Mouse (Mus musculus): ENCODE results near the gene Krt80. TPM values are rescaled to one million over a fixed set of nuclear protein-coding genes. Genes with fewer than 3 reads are reported as not detected.

Krt80 gene
- polyA plus RNA-seq, 1 experiment from 2014 or later = 3.1 TPM

DNA sequence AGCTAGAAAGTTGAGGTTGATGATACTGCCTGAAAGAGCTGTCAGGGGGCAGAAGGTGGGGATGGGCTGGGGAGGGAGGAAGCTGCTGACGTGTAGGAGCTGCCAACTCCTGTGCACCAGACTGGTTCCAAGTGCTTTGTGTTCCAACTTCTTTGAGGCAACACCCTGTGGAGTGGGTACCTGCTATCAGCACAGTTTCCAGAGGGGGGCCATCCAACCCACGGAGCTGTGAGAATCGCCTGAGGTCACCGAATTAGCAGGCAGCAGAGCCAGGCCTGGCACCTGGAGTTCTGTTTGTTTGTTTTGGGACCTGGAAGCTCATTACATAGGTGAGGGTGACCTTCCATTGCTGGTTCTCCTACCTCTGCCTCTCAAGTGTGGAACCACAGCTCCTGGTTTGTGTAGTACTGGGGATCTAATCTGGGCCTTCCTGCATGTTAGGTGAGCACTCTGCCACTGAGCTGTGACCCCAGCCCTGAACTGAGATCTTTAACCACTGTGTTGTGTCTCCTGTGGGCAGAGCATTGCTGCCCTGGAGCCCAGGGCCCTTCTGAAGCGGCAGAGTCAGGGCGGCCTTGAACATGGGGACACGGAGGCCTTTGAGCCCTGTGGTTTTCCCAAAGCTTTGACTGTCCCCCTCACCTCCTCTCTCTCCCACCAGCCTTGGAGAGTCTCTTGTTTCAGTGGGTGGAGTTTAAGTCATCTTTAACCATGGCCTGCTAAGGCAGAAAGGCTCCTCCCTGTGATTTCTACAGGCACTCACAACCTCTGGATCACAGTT, 4.9 kb downstream of the Krt80 start:
- WGBS = 64% methylated on average over 7 of the region's 7 CpGs
- no peak overlapping the region for H3K27ac ChIP-seq

DNA sequence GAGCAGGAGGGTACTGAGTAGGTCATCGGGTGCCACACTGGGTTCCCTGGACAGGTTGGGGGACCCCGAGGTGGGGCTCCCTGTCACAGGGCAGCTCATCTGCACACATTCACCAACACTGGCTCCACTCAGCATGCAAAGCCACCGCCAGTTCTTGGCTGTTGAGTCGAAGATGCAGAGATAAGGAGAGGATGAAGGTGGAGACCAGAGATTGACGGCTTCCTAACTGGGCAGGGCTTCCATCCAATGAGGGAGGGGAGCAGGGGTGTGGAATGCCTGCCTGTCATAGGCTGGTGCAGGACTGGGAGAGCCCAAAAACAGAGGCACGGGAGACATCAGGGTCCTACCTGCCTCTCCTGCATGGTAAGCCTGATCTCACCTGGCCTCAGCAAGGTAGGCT, 5.5 kb downstream of the Krt80 start:
- no peak overlapping the region for H3K27ac ChIP-seq
- no peaks in the 10 kb centered on the region for H3K27me3 ChIP-seq
- WGBS = 61% methylated on average over 6 of the region's 6 CpGs
- no peak overlapping the region for H3K4me3 ChIP-seq
- no peaks in the 10 kb centered on the region for H3K36me3 ChIP-seq
- H3K9ac ChIP-seq = no peak overlapping the region
- no peaks in the 10 kb centered on the region for H3K9me3 ChIP-seq
- no peak for ATAC-seq (ENCODE audit: insufficient number of reproducible peaks, insufficient read depth, low FRiP score, low TSS enrichment, low read depth)
- H3K4me1 ChIP-seq = peaks cover 25% of the 10 kb centered on the region
- H3K4me2 ChIP-seq = no peak overlapping the region

More for the DNA sequence above, 4.9 kb downstream of the Krt80 start:
- ATAC-seq (ENCODE audit: insufficient number of reproducible peaks, insufficient read depth, low FRiP score, low TSS enrichment, low read depth) = no peak
- H3K36me3 ChIP-seq = no peaks in the 10 kb centered on the region
- no peak overlapping the region for H3K9ac ChIP-seq
- no peak overlapping the region for H3K4me2 ChIP-seq
- no peaks in the 10 kb centered on the region for H3K27me3 ChIP-seq
- no peak overlapping the region for H3K4me3 ChIP-seq
- peaks cover 31% of the 10 kb centered on the region for H3K4me1 ChIP-seq
- no peaks in the 10 kb centered on the region for H3K9me3 ChIP-seq

DNA sequence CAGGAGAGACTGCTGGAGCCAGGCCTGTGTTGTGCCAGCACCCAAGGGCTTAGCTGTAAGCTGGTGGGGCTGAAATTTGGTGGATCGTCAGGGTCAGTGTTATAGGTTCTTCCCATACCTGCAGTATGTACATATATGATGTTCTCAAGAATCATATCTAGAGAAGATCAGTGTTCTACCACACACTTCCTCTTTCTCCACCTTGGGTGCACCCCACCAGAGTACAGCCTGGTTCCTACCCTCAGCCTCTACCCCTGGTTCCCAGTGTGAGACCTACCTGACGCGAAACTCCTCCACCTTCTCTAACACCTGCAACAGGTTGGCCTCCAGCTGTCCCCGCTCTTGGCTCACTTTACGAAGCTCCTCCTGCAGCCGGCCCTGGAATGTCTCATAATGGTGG, 6.0 kb downstream of the Krt80 start:
- Histone ChIP-seq H3K27ac (no peak overlapping the region), H3K4me1 (peaks cover 20% of the 10 kb centered on the region), H3K9me3 (no peaks in the 10 kb centered on the region), H3K4me3 (no peak overlapping the region), H3K4me2 (no peak overlapping the region), H3K27me3 (no peaks in the 10 kb centered on the region), H3K36me3 (no peaks in the 10 kb centered on the region), H3K9ac (no peak overlapping the region)
- ATAC-seq (ENCODE audit: insufficient number of reproducible peaks, insufficient read depth, low FRiP score, low TSS enrichment, low read depth) = no peak
- WGBS = 78% methylated on average over 6 of the region's 6 CpGs

DNA sequence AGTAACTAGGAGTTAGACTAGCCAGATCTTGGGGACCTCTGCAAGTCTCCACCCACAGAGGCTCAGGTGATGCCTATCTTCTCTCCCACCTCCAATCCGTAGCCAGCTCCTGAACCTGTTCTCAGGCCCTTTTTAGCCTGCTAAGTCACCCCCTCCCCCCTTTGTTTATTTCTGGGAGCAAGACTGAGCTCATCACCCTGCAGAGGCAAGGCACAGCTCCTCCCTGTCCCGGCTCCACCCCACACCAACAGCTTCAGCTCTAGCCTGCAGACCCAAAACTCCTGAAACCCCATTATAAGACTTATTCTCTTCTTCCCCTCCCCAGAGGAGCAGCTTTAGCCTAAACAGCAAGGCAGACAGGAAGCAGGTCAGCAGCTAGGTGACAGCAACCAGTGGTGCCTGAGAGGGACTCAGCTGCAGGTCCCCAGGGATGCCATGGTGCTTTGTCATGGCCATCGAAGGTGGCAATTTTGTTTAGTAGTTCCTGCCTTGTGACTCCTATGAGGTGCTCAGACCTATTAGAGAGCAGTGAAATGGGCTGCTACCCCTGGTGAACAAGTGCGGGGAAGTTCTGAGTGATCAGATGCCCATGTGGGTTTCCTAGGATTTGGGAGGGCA, 7.5 kb downstream of the Krt80 start:
- no peak overlapping the region for H3K9ac ChIP-seq
- peak overlapping the region; percentile 33; the same call in 1 of the 2 replicates for H3K27ac ChIP-seq
- H3K36me3 ChIP-seq = no peaks in the 10 kb centered on the region
- H3K4me3 ChIP-seq = no peak overlapping the region
- no peak overlapping the region for H3K4me2 ChIP-seq
- peaks cover 17% of the 10 kb centered on the region for H3K4me1 ChIP-seq
- no peaks in the 10 kb centered on the region for H3K9me3 ChIP-seq
- peak; percentile 60; the same call in 1 of the 2 replicates for ATAC-seq (ENCODE audit: insufficient number of reproducible peaks, insufficient read depth, low FRiP score, low TSS enrichment, low read depth)
- WGBS = 62% methylated on average over 4 of the region's 4 CpGs
- H3K27me3 ChIP-seq = no peaks in the 10 kb centered on the region

DNA sequence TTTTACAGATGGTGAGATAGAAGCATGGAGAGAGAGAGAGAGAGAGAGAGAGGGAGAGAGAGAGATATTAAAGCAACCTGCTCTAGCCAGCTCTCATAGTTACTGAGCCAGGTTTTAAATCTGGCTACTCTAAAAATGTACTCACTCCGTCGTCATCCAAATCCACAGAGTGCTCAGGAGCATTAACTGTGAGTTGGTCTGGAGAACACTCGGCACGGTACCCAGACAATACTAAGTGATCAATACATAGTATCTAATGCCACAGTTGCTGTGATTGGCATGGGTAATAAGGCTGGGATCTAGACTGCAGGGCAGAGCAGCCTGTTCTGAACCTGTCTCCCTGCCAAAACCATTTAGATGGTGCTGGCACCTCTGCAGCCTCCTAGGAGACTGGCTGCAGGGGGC, 14.6 kb downstream of the Krt80 start:
- ATAC-seq (ENCODE audit: insufficient number of reproducible peaks, insufficient read depth, low FRiP score, low TSS enrichment, low read depth) = no peak
- no peak overlapping the region for H3K9ac ChIP-seq
- peaks cover 9% of the 10 kb centered on the region for H3K4me1 ChIP-seq
- H3K27me3 ChIP-seq = no peaks in the 10 kb centered on the region
- no peak overlapping the region for H3K4me3 ChIP-seq
- no peaks in the 10 kb centered on the region for H3K9me3 ChIP-seq
- WGBS = 78% methylated on average over 4 of the region's 4 CpGs
- no peak overlapping the region for H3K4me2 ChIP-seq
- no peak overlapping the region for H3K27ac ChIP-seq
- H3K36me3 ChIP-seq = no peaks in the 10 kb centered on the region

DNA sequence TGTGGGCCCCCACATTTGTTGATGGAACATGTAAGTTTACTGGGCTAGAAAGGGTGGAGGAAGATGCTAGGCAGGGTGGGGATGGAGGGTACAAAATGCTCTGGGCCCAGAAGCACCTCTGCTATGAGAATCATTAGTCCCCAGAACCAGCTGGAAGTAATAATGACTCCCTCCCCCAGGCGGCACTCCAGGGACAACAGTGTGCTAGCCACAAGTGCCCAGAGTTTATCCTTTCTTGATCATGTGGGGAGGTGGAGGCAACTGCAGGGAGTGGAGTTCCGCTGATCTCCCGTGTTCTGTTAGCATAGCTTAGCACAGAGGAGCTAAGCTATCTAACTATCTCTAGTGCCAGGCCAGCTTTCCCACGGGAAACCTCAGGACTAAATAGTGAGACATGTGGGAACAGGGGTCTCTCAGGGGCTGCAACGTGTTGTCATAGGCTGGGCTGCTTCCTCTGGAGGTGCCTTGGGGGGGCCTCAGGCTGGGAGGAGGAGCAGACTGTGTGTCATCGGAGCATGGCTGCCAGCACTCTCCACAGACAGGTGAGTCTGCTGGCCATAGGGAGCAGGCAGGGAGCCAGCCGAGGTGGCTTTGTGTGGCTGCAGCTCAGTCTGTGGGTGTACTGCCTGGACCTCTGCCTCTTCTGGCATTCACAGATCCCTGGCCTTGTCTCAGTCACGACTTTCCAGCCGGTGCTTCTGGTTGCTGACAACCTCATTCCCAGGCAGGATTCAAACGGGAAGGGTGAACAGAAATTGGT, 17.1 kb downstream of the Krt80 start:
- WGBS = 35% methylated on average over 10 of the region's 10 CpGs
- Histone ChIP-seq H3K36me3 (no peaks in the 10 kb centered on the region), H3K9ac (no peak overlapping the region), H3K27ac (no peak overlapping the region), H3K27me3 (no peaks in the 10 kb centered on the region), H3K9me3 (no peaks in the 10 kb centered on the region), H3K4me2 (no peak overlapping the region), H3K4me1 (peaks cover 9% of the 10 kb centered on the region), H3K4me3 (no peak overlapping the region)
- no peak for ATAC-seq (ENCODE audit: insufficient number of reproducible peaks, insufficient read depth, low FRiP score, low TSS enrichment, low read depth)

DNA sequence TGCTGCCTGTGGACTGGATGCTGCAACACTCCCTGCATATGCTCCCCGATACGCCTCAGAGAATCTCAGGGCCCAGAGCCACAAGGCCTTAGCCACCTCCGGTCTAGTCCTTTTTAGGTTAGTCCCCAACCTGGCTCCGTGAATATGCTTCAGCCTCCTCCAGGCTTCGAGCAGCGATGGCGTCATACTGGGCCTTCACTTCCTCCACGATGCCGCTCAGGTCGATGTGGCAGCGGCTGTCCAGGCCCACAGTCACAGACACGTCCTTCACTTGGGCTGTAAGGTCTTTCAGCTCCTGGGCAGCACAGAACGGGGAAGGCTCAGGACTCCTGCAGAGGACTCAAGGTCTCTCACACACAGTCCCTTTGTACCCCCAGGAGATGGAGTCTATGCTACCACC, 17.9 kb downstream of the Krt80 start:
- Histone ChIP-seq H3K27ac (no peak overlapping the region), H3K4me1 (peaks cover 9% of the 10 kb centered on the region), H3K9ac (no peak overlapping the region), H3K9me3 (no peaks in the 10 kb centered on the region), H3K4me3 (no peak overlapping the region), H3K4me2 (no peak overlapping the region), H3K27me3 (no peaks in the 10 kb centered on the region), H3K36me3 (no peaks in the 10 kb centered on the region)
- no peak for ATAC-seq (ENCODE audit: insufficient number of reproducible peaks, insufficient read depth, low FRiP score, low TSS enrichment, low read depth)
- 75% methylated on average over 13 of the region's 13 CpGs for WGBS

DNA sequence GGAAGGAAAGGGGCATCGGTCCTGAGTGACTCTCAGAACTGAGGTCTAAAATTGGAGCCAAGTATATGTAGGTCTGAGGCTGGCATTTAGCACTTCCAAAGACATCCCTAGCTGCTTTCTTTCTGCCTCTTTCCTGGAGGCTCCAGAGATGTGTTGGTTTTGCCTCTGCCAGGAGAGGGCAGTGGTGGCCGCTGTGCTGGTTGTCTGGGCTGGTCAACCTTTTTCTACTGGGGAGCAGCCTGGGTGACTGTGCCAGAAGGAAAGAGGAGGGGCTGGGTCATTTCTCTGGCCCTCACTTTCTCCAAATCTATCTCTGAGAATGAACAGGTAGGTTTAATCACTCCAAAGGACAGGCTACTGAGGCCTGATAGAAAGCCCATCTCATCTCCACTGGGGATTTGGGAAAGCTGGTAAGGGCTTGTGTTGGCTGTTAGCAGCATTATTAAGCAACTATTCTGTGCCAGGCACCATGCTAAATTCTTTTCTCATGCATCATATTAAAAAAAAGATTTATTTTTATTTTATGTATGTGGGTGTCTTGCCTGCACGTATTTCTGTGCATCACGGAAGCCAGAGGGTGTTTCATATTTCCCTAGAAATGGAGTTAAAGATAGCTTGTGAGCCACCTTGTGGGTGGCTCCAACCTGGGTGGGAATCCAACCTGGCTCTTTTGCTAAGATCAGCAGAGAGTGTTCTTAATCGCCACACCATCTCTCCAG, 28.0 kb downstream of the Krt80 start:
- Histone ChIP-seq H3K27ac (no peak overlapping the region), H3K36me3 (no peaks in the 10 kb centered on the region), H3K9me3 (no peaks in the 10 kb centered on the region), H3K4me2 (no peak overlapping the region), H3K27me3 (0 out of 2 replicates have a peak, but pooled peaks cover 5% of the 10 kb centered on the region), H3K4me1 (peaks cover 12% of the 10 kb centered on the region; the same call in 1 of the 2 replicates), H3K4me3 (no peak overlapping the region), H3K9ac (no peak overlapping the region)
- 57% methylated on average over 5 of the region's 5 CpGs for WGBS
- ATAC-seq (ENCODE audit: insufficient number of reproducible peaks, insufficient read depth, low FRiP score, low TSS enrichment, low read depth) = no peak

DNA sequence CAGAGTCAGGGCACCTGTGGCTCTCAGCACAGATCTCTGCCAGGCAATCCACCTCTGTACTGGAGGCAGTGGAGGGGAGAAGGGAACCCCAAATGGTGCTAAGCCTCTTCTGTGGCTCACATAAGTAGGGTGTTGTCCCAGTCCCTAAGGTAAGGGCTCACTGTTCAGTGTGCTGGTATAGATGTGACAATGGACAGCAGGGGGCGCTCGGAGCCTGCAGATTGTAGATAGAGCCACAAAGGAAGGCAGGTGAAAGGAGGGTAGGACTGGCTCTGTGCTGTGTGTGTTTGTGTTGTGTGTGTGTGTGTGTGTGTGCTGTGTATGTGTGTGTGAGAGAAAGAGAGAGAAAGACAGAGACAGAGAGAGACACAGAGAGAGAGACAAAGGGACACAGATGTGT, 30.4 kb downstream of the Krt80 start:
- no peak overlapping the region for H3K27ac ChIP-seq
- no peaks in the 10 kb centered on the region for H3K9me3 ChIP-seq
- ATAC-seq (ENCODE audit: insufficient number of reproducible peaks, insufficient read depth, low FRiP score, low TSS enrichment, low read depth) = 0 out of 2 replicates have a peak, but pooled peaks have one; percentile 22
- 0% methylated on average over 2 of the region's 2 CpGs for WGBS
- H3K9ac ChIP-seq = no peak overlapping the region
- 0 out of 2 replicates have a peak, but pooled peaks cover 9% of the 10 kb centered on the region for H3K27me3 ChIP-seq
- H3K4me3 ChIP-seq = no peak overlapping the region
- H3K36me3 ChIP-seq = no peaks in the 10 kb centered on the region
- peaks cover 21% of the 10 kb centered on the region for H3K4me1 ChIP-seq
- no peak overlapping the region for H3K4me2 ChIP-seq

DNA sequence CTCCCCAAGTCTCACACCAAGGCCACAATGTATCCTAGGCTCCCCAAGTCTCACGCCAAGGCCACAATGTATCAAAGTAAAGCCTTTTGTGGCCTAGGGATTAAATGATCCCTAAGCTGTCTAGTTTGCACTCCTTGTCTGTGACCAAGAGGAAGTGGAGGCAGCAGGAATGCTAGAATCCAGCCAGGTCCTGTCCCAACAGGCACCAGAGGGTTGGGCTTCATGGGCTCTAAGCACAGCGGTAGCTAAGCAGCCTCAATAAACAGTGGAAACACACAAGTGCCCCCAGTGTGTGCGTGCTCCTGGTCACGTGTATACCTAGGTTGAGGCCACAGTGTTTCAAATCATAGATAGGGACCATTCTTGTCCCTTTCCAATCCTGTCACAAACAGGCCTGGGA, 31.6 kb downstream of the Krt80 start:
- 0 out of 2 replicates have a peak, but pooled peaks cover 9% of the 10 kb centered on the region for H3K27me3 ChIP-seq
- H3K4me3 ChIP-seq = no peak overlapping the region
- no peak for ATAC-seq (ENCODE audit: insufficient number of reproducible peaks, insufficient read depth, low FRiP score, low TSS enrichment, low read depth)
- H3K36me3 ChIP-seq = no peaks in the 10 kb centered on the region
- no peak overlapping the region for H3K4me2 ChIP-seq
- 68% methylated on average over 4 of the region's 4 CpGs for WGBS
- H3K9me3 ChIP-seq = no peaks in the 10 kb centered on the region
- H3K4me1 ChIP-seq = peaks cover 21% of the 10 kb centered on the region
- H3K27ac ChIP-seq = peak overlapping the region; percentile 55
- 0 out of 2 replicates have a peak overlapping the region, but pooled peaks have one; percentile 12 for H3K9ac ChIP-seq
